Mouse (Mus musculus) lung, postnatal 4 days (tissue): ENCODE measurements around the gene Prkcg.
"Not testable (repeated sequence)": the region's sequence is repeated elsewhere in the genome, so short reads cannot be mapped to it uniquely, and the experiment has no call there.

Experiments
- DNase-seq, 2 experiments: peaks; one replicate each; pipeline ENCODE4 v3.0.0; 2021

Prkcg gene

GRCm38 (mm10) chr7:3291197-3291596, 2.2 kb downstream of the Prkcg start:
- DNase-seq: peak; percentile 78 to 81

GRCm38 (mm10) chr7:3291764-3292163, 2.8 kb downstream of the Prkcg start:
- no peak for DNase-seq

DNA sequence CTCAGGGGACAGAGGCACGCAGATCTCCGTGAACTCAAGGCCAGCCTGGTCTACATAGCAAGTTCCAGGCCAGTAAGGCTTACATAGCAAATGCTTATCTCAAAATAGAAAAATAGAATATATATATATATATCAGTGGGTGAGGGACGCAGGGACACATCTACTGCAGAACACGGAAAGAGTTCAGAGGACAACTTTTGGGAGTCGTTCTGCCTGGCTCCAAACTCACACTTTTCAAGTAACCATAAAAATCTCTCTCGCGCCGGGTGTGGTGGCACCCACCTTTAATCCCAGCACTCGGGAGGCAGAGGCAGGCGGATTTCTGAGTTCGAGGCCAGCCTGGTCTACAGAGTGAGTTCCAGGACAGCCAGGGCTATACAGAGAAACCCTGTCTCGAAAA, 3.3 kb downstream of the Prkcg start:
- DNase-seq: not testable (repeated sequence)

DNA sequence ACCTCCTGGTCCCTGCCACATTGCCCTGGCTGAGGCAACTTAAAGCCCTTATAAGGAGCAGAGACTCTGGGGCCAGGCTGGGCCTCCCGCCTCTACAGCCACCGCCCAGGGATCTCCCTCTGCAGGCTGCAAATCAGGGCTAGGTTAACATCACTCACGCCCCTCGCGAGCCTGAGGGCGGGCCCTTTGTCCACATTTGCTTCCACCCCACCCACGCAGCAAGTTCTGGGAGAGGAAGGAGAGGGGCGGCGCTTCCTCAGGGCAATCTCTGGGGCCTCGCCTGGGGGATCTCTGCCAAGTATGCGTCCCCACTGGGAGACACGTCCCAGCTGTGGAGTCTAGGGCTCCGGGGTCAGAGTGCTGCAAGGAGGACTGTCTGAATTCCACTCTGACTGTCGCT, 3.8 kb downstream of the Prkcg start:
- peak; percentile 96 to 98 for DNase-seq

DNA sequence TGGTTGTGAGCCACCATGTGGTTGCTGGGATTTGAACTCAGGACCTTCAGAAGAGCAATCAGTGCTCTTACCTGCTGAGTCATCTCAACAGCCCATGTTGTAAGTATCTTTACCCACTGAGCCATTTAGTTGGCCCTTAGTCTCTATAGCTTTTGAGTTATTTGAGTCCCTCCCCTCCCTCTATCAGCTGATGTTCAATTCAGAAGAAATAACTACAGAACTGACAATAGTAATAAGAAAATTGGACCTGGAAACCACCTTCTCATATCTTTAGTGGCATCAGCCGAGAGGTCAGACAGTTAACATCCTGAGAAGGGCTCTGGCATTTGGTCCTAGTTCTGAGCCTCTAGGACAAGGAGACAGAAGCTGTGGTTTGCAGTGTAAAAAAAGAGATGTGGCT, 5.8 kb downstream of the Prkcg start:
- DNase-seq: no peak

DNA sequence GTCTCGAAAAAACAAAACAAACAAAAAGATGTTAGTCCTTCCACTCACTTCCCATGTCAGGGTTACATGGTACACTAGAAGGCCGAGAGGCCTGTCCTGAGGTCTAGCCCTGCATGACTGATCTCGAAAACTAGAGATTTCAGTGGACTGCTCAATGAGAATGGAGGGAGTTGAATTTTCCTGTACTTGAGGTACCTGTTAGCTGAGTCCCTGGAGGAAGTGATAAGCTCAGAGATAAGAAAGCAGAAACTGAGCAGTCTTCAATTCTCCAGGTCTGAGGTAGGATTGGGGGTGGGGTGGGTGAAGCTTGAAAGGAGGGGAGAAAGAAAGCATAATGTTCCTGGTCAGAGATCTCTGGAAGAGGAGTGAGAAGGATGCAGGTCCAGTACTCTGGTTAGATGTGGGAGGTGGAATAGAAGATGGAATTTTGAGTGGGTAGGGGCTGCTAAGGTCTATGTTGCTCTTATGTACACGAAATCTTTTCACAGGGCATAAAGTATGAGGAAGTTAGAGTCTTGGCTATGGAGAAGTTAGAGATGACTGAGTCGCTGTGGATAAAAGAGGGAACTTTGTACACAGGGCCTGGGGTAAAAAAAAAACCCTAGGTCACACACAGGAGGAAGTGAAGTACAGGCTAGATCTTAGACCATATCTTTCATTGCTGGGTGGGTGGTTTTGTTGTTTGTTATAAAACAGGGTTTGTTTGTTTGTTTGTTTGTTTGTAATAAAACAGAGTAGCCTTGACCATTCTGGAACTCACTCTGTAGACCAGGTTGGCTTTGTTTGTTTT, 6.5 kb downstream of the Prkcg start:
- DNase-seq: no peak

- DNase-seq: no peak
Measured at GRCm38 (mm10) chr7:3296711-3297110, 7.7 kb downstream of the Prkcg start.

DNA sequence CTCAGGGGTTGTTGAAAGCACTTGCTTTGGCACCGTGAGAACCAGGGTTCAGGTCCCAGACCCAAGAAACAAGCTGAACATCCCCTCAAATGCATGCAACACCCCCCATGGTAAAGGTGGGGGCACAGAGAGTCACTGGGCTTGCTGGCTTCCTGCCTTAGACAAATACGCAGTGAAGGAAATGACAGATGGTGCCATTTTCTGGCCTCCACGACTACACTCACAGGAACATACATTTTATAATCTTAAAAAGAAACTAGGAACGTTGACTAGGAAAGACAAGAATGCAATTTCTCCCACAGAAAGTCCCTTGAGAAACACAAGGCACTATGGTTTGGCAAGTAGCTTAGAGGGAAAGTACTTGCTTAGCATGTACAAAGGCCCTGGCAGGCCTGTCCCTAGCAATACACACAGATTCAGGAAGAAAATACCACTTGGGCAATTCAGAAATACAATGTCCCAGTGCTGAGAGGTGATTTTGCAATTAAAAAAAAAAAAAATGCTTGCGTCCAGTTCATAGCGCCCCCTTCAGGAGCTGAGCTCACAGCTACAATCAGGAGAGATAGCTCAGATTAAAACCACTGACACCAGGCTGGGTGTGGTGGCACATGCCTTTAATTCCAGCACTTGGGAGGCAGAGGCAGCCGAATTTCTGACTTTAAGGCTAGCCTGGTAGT, 11.1 kb downstream of the Prkcg start:
- DNase-seq: peak in 1 of 2 experiments; percentile 49

DNA sequence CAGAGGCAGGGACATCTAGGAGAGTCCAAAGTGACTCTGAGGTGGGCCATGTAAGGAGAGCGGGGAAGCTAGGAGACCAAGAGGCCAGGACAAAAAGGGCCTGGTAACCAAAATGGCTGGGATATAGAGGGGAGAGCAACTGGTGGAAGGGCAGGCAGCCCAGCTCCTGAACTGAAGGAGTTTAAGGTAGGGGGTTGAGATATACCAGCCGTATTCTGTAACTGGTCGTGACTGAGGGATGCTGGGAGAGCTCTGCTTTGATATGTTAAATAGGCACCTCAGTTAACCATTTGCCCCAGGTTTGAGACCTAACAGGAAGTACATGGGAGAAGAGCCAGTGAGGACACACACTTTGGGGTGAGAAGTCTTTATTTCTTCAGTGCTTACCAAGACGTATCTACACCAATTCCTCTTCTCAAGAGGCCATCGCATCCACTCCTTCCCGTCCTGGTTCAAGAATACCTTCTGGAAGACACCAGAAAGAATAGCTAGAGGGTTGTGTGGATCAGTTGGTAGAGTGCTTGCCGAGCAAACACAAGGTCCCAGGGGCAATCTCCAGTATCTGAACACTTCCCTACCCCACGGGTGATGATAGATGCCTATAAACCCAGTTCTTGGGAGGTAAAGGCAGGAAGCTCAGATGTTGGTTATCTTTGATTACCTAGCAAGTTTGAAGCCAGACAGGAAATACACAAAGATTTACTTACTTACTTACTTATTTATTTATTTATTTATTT, 12.1 kb downstream of the Prkcg start:
- DNase-seq: no peak

DNA sequence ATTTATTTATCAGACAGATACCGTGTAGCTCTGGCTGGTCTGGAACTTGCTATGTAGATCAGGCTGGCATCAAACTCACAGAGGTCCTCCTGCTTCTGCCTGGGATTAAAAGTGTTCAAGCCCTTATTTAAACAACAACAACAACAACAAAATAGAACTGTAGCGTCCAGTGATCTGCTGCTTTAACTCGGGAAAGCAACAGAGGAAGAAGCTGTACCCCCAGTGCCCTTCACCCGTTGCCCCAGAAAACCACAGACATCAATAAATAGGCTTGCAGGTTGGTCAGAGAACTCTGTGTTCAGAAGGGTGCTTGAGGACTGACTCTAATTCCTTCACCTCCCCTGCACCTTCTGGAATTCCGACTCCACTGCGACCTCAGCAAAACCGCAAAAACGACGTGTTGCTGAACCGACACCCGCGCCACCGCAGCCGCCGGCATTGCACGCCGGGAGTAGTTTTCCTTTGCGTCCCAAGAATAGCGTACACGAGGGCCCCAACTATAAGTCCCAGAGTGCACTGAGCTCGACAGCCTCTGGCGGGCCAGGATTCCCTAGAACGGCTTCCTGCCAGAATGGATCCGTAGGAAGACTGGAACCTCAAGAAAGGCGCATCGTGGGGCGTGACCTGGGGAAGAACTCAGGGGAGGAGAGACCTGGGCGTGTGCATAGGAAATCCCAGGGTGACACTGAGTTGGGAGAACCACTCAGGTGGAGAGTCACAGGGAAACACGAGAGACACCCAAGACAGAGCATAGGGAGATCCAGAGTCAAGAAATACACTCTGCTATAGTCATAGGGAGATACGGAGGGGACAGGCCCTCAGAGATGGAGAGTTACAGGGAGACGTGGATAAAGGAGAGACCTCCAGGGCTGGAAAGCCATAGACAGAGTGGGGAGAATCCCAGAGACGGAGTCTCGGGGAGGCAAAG, 12.9 kb downstream of the Prkcg start:
- peak; percentile 59 to 61 for DNase-seq

DNA sequence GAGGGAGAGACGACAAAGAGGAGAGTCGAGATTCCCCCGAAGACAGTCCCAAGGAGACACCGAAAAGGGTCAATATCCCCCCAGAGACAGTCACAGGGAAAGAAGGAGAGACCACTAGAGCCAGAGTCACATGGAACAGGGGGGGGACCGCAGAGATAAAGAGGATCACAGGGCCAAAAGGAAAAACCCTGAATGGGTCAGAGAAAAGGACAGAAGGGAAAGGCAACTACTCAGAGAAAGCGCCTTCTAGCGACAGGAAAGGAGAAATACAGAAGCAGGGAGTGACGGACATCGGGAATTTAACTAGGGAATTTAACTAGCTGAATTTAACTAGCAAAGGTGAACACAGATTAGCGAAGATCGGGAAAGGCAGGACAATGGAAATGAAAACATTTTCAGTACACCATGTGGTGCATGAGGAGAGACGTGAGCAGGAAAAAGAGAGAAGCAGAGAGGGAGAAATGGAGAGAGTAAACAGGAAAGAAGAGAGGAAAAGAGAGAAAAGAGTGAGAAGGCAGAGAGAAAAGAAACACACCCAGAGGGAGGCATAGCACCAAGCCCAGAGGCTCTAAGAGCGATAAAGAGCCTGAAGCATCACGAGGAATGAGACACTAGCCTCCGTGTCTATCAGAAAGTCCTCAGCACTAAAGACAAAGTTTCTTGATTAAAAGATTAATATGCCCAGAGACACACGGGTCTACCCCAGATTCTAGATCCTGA, 13.7 kb downstream of the Prkcg start:
- peak in 1 of 2 experiments; percentile 21 for DNase-seq

GRCm38 (mm10) chr7:3303276-3303781, 14.3 kb downstream of the Prkcg start:
- DNase-seq: peak; percentile 49 to 51

GRCm38 (mm10) chr7:3303789-3304188, 14.8 kb downstream of the Prkcg start:
- DNase-seq: no peak

DNA sequence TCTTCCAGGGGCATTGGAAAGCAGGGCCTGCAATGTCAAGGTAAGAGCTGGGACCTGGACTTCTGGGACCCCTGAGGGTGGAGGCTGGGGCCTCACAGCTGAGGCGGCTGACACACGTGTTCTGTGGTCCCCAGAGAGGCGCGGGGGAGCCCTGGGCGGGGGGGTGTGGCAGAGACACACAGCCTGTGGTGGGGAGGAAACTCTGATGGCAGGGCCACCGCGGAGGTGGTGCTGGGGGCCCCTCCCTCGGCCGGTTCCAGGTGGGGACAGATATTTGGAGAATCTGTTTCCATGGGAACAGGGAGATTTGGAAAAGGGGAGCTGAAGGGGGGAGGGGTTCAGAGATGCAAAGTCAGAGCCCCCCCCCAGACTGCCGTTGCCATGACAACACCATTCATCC, 15.3 kb downstream of the Prkcg start:
- peak in 1 of 2 experiments; percentile 42 for DNase-seq

DNA sequence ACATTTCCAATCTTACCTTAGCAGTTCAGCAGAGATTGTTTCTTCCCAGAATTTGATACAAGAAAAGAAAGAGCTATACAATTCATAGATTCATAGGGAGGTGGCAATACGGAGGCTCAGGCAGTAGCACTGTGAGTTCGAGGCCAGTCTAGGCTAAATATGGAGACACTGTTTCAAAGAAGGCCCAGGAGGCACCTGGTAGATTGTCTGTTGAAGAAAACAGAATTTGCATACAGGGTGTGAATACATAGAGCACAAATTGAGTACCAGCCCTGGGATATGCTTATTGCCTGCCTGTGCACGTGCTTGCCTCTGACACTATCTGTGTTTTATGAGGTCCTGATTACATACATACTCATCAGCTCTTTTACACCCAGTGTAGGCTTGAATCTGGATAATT, 17.4 kb downstream of the Prkcg start:
- no peak for DNase-seq

DNA sequence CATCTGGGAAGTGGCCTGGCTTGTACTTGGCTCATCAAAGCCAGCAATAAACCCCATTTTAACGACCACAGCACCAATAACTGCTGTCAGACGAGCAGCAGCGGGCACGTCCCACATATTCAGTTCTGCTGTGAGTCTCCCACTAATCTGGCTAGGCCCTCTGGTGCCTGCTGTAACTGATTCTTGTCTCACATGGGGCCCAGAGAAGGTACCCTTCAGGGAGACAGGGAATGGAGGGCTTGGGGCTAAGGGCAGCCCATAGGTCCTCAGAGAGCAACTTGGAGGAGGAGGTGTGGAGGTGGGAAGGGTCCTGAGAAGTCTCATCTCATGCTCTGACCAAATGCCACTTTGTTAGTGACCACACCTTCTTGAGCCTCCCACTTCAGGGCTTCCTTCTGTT, 19.7 kb downstream of the Prkcg start:
- no peak for DNase-seq

GRCm38 (mm10) chr7:3310233-3310632, 21.3 kb downstream of the Prkcg start:
- no peak for DNase-seq

- no peak for DNase-seq
Measured at GRCm38 (mm10) chr7:3313571-3313970, 24.6 kb downstream of the Prkcg start.

DNA sequence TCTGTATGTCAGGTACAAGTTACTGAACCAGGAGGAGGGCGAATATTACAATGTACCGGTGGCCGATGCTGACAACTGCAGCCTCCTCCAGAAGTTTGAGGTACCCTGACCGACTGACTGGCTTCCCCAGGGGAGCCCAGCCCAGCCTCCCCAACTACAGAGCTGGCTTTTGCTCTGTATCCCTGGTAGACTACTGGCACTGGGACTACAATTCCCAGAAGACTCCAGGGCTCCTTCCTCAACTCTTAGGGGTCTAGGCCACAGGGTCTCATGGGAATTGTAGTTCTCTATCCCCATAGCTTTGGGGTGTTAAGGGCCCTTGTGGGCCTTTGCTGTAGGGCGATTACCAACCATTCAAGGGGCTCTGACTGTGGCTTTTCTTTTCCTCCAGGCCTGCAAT, 25.1 kb downstream of the Prkcg start:
- DNase-seq: no peak

DNA sequence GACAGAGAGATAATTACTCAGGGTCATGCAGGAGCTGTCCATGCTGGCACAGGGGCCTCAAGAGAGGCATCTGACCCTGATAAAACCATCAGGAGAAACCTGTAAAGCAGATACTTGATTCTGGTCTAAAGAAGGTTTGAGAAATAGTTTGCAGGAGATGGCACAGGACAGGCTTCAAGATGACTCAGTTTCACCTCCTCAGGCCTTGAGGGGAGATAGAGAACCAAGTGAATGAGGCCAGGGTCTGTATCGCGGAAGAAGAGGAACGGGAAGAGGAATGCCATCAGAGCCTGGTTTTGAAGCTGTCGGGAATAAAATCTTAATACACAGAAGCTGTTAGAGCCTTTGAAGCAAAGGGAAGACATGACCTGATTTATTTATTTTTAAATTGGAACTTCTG, 28.7 kb downstream of the Prkcg start:
- no peak for DNase-seq

- DNase-seq: no peak
Measured at GRCm38 (mm10) chr7:3320856-3321255, 31.9 kb downstream of the Prkcg start.

DNA sequence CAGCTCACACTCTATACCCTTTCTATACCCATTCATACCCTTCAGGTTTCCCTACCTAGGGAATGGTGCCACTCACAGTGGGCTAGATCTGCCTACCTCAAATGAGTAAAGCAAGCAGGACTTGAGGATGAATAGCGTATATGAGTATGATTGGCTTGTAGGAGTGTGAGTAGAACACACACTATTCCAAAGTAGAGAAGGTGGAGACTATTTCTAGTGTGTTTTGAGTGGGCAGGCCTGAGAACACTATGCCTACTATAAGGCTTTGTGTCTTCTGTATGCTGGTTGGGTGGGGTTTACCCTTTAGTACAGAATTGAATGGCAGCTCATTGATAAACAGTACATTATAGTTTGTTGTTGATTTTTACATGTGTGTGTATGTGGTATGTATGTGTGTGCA, 34.8 kb downstream of the Prkcg start:
- no peak for DNase-seq
